Mouse (Mus musculus) frontal cortex, postnatal 10 days (tissue): Measurements from ENCODE around the gene Sap30.
A peak's percentile ranks its signal among the peaks of the same experiment; 100 is the strongest.
"Not testable (repeated sequence)": the region's sequence is repeated elsewhere in the genome, so short reads cannot be mapped to it uniquely, and the experiment has no call there.

Experiments used
- DNase-seq, 2 experiments: peaks; one replicate each; pipeline ENCODE4 v3.0.0; 2022; ENCODE audit warnings: low spot score in 2 of 2, mixed read lengths in 1 of 2

The Sap30 gene

DNA sequence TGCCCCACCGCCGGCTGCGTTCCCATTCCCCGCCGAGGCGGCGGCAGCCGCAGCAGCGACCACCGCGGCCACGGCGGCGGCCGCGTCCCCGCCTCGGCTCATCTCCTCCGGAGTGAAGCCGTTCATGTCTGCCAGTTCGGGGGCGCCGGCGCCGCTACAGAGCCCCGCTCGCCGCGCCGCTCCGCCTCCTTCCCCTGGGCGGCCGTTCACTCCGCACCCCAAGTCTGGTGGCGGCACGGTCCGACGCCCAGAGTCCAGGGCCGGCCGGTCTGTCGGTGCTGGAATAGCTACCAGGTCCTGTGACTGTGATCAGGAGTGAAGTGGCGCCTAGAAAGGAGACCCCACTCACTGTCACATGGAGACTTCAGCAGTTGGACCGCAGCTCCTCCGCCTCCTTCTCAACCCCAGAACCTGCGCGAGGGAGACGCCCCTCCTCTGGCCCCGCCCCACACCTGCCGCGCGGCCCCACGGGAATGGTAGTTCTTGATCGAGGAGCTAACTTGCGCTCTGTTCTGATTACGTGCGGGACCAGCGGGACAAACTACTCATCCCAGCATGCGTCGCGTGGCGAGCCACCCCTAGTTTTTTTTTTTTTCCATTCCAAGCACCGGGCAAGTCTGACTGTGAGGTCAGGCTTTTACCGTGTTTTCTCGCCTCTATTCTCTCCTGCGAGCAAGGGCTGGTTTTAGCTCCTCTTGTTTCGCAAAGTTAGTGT lies at the start of gene Sap30:
Gene Sap30 (minus strand): TSS at position 420 of the 715 bp plus-strand sequence.
- DNase-seq, result peak; percentile 96 to 97

DNA sequence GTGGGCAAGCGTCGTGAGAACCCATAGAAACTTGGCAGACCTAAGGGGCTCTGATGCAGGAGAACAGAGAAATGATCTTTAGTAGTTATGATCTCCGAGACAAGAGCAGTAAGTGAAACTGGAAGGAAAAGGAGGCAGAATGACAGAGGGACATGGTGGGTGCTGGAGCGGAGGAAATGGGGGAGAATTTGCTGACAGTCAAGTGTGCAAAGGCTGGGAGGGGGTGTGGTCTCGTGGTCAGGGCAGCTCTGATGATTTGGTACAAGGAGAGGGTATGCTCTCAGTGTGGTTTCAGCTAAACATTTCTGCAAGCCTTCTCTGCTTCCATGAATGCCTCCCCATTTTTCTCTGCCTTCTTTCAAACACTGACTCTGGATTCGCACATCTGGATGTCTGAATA lies 48.5 kb upstream of the Sap30 start:
- no peak for DNase-seq

GRCm38 (mm10) chr8:57534495-57534894 lies 46.8 kb upstream of the Sap30 start:
- DNase-seq, result no peak

- no peak for DNase-seq
These were observed 45.4 kb upstream of the Sap30 start for GRCm38 (mm10) chr8:57533106-57533505.

DNA sequence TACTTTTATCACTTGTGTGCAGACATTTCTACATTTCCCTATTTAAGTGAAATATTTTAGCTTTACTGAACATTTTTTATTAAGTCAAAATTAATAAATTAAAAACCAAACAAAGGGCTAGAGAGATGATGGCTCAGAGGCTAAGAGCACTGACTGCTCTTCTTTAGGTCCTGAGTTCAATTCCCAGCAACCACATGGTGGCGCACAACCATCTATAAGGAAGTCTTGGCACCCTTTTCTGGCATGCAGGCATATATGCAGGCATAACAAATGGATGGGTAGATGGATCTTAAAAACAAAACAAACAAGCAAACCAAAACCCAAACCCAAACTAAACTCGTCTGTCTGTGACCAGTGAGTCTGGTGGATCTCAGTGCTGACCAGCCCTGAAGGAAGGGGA lies 44.6 kb upstream of the Sap30 start:
- DNase-seq, result no peak

DNA sequence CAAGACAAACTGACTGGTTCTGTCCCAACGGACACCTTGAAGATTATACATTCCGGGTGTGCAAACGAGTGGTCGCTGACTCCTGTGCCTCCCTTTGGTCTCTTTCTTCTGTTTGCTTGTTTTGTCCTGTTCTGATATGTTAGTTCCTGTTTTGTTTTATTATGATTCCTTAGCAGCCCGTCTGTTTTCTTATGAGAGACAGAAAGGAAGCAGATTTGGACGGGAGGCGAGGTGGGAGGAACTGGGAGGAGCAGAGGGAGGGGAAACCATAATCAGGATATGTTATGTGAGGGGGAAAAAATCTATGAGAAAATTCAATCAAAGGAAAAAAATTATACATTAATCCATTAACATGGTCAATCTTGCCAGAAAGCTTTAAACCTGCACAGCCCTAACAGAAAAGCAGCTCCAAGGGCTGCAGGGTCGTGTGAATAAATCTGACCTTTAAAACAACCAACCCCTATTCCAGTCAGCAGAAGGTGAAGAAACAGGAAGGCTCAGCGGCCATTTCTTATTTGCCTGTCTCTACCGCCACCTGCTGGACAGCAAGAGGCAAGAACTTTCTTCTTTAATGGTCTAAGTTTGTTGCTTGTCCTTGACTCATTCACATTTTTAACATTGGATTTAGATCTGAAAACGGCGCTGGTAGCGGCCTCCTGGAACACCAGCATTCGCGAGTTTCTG lies 43.1 kb upstream of the Sap30 start:
- peak; percentile 44 to 78 for DNase-seq

- DNase-seq, result no peak
These were observed 42.6 kb upstream of the Sap30 start for GRCm38 (mm10) chr8:57530238-57530637.

DNA sequence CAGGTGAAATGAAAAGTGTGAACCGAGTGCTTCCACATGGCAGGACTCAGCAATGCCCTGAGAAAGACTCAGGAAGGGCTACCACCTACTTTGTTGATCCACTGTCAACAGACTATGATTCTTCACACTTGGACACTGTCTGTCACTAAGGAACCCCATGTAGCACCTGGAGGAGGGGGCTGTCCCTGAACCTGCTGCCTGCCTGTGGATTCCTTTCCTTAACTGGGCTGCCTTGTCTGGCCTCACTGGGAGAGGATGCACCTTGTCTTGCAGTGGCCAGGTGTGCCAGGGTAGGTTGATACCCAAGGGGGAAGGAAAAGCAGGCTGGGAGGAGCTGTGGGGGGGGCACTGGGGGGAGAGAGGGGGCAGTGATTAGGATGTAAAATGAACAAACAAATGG lies 40.4 kb upstream of the Sap30 start:
- DNase-seq, result no peak

DNA sequence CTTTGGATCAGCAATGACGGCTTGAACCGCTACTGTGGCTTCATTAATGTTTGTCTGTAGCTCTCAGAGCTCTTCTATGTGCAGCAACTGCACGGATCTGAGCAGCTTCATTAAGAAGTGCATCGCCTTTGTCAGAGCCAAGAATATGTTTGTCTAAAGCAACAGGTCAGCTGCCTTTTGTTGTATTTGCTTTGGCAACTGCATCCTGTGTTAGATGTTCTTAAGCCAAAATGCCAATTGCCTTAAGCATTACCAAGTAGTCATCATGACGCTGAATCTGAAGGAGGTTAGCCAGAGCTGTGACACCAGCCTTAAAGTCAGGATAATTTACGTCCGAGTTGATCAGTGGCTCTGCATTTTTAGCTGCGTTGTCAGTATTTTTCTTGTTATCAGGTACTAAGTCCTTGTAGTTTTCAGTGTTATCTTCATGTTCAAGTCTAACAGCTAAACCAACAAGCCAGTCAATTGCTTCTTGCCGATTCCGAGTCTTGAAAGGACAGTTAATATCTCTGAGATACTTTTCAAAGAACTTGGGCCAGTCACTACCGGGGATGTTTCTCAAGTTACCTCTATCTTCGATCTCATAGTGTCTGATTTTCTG lies 32.6 kb upstream of the Sap30 start:
- DNase-seq, result no peak

DNA sequence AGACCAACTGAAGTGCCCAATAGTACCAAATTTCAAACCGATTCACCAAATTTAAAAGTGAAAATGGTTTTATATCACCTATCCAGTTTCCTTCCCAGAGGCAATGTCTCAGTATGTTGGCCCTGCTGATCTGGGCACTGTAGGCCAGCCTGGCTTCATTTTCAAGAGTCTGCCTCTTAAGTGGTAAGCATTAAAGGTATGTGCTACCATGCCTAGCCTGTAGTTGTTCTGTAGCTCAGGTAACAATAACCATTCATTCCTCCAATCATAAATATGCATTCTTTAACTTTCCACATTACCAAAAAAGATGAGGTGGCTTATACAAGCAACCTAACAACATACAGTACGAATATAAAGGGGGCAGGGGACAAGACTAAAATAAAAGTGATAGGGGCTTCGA lies 30.1 kb upstream of the Sap30 start:
- no peak for DNase-seq

DNA sequence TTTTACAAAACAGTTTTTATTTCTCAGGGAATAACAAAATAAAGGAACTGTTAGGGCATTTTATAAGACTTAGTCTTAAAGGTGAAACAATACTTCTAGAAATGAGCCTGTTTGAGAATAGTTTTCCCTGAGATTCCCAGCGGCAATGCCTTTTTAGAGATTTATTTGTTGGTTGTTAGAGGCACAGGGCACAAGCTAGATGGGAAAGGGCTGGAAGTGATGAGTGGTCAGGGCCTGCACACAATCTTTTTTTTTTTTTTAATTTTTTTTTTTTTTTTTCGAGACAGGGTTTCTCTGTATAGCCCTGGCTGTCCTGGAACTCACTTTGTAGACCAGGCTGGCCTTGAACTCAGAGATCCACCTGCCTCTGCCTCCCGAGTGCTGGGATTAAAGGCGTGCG lies 29.0 kb upstream of the Sap30 start:
- DNase-seq, result not testable (repeated sequence)

GRCm38 (mm10) chr8:57513178-57513661 lies 25.6 kb upstream of the Sap30 start:
- DNase-seq, result not testable (repeated sequence)

DNA sequence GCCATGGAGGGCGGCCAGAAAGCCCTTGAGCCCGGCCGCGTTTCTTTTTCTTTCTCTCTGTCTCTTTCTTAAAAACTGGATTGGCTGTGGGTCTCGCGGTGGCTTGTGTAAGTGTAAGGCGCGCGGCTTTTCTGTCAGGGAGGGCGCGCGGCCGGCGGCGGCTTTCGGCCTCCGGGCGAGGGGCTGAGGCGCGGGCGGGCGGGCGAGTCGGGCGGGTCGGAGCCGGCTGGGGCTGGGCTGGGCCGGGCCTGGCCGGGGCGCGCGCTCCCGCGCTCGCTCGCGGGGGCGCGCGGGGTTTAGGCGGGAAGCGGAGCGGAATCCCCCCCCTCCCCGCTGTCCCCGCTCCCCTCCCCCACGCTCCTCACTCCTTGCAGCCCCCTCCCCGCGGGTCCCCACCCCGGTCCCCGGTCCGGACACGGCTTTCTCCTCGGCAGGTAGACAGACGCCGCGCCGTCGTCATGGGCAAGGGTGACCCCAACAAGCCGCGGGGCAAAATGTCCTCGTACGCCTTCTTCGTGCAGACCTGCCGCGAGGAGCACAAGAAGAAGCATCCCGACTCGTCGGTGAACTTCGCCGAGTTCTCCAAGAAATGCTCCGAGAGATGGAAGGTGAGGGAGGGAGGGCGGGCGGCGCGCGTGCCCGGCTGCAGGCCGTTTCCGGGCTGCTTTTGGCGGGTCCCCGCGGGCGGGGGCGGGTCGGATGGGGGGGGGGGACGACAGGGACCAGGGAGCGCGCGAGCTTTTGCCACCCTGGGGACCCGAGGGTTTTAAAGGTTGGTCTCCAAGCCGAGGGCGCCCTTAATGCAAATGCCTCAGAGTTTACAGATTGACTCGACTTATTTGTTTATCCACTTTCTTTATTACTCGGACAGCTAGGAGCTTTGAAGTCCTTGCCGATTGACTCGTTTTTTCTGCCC lies 24.7 kb upstream of the Sap30 start:
- no peak for DNase-seq

GRCm38 (mm10) chr8:57511316-57512118 lies 23.9 kb upstream of the Sap30 start, which contains the start of gene Hmgb2:
Gene Hmgb2, plus strand, starts transcription at chr8:57511907.
- peak; percentile 99 to 100 for DNase-seq

DNA sequence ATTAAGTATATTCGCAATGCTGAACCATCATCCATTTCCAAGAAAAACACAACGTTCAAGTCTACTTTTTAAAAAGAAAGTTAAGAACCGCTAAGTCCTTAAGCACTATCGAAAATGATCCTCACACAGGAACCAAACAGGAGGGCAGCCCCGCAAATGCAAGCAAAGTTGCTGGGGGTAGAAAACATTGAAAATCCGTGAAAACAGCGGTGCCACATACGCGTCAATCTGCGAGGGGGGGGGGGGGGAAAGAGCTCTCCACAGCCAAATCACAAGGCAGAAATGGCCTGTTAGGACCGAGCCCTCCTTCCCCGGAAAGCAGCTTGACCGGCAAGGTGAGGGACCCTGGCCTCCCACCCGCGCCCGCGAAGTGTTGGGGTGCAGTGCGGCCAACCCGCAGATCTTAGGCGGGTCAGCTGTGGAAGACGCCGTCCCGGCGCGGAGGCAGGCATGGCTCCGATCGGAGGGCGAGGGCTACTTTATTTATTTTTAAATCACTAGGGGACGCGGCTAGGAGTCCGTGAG lies 23.2 kb upstream of the Sap30 start:
- no peak for DNase-seq

GRCm38 (mm10) chr8:57508657-57509056 lies 21.0 kb upstream of the Sap30 start:
- no peak for DNase-seq

- peak in 1 of 2 experiments; percentile 0 for DNase-seq
These were observed 19.9 kb upstream of the Sap30 start for GRCm38 (mm10) chr8:57507556-57508063.

DNA sequence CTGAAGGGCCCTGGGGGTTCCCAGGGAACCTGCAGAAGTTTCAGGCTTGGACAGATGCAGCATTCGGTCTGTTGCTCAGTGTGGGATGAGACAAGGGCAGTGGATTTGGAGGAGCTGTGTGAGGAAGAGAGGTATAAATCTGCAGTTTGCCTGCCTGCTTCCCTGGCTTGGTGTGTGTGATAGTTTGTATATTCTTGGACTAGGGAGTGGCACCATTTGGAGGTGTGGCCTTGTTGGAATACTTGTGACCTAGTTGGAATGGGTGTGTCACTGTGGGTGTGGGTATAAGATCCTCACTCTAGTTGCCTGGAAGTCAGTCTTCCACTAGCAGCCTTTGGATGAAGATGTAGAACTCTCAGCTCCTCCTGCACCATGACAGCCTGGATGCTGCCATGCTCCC lies 17.8 kb upstream of the Sap30 start:
- DNase-seq, result not testable (repeated sequence)

GRCm38 (mm10) chr8:57503641-57504040 lies 16.0 kb upstream of the Sap30 start:
- DNase-seq, result peak in 1 of 2 experiments; percentile 40

GRCm38 (mm10) chr8:57498847-57499511 lies 11.3 kb upstream of the Sap30 start:
- no peak for DNase-seq
